Mouse (Mus musculus): ENCODE results near the gene Fam184a. TPM values are rescaled to one million over a fixed set of nuclear protein-coding genes. Genes with fewer than 3 reads are reported as not detected.

The Fam184a gene
- polyA plus RNA-seq, 2 experiments, result 0.11 to 0.21 TPM

GRCm38 (mm10) chr10:53698531-53698930, 52.4 kb downstream of the Fam184a start:
- no peak overlapping the region for H3K27ac ChIP-seq
- H3K4me1 ChIP-seq (replicated peaks; ENCODE audit: control insufficient read depth in 2 of 2, insufficient read depth in 2 of 2, low read length in 1 of 2), result no peaks in the 10 kb centered on the region
- H3K36me3 ChIP-seq (replicated peaks; ENCODE audit: control insufficient read depth, insufficient read depth, low read depth), result no peaks in the 10 kb centered on the region
- WGBS (ENCODE audit: insufficient replicate concordance), result 64% methylated on average over 10 of the region's 10 CpGs
- DNase-seq (ENCODE audit: low read depth in 3 of 3, low spot score in 3 of 3) (no peak), ATAC-seq (ENCODE audit: insufficient read depth) (no peak)
- H3K9ac ChIP-seq (replicated peaks), result no peak overlapping the region
- no peaks in the 10 kb centered on the region for H3K9me3 ChIP-seq (ENCODE audit: control insufficient read depth, low read length)
- H3K4me2 ChIP-seq (ENCODE audit: low read depth), result no peak overlapping the region
- no peaks in the 10 kb centered on the region for H3K27me3 ChIP-seq (ENCODE audit: control insufficient read depth, insufficient read depth, low read length)
- no peak for TF ChIP-seq EP300 (IDR thresholded peaks at IDR 0.05; ENCODE audit: low read depth)
- no peak for TF ChIP-seq CTCF (IDR thresholded peaks at IDR 0.05; ENCODE audit: low read depth)
- H3K4me3 ChIP-seq (ENCODE audit: insufficient read depth in 1 of 2, low read depth in 2 of 2, low read length in 2 of 2), result no peak overlapping the region

GRCm38 (mm10) chr10:53694757-53695156, 56.2 kb downstream of the Fam184a start:
- Histone ChIP-seq H3K36me3 (replicated peaks; ENCODE audit: control insufficient read depth, insufficient read depth, low read depth) (no peaks in the 10 kb centered on the region), H3K4me2 (ENCODE audit: low read depth) (no peak overlapping the region), H3K4me3 (ENCODE audit: insufficient read depth in 1 of 2, low read depth in 2 of 2, low read length in 2 of 2) (no peak overlapping the region), H3K27ac (no peak overlapping the region), H3K9me3 (ENCODE audit: control insufficient read depth, low read length) (no peaks in the 10 kb centered on the region), H3K27me3 (ENCODE audit: control insufficient read depth, insufficient read depth, low read length) (no peaks in the 10 kb centered on the region), H3K4me1 (replicated peaks; ENCODE audit: control insufficient read depth in 2 of 2, insufficient read depth in 2 of 2, low read length in 1 of 2) (no peaks in the 10 kb centered on the region), H3K9ac (replicated peaks) (no peak overlapping the region)
- ATAC-seq (ENCODE audit: insufficient read depth) (no peak), DNase-seq (ENCODE audit: low read depth in 3 of 3, low spot score in 3 of 3) (no peak)
- WGBS (ENCODE audit: insufficient replicate concordance), result 60% methylated on average over 5 of the region's 5 CpGs
- TF ChIP-seq CTCF (IDR thresholded peaks at IDR 0.05; ENCODE audit: low read depth), result no peak
- TF ChIP-seq EP300 (IDR thresholded peaks at IDR 0.05; ENCODE audit: low read depth), result no peak

- Histone ChIP-seq H3K4me3 (ENCODE audit: insufficient read depth in 1 of 2, low read depth in 2 of 2, low read length in 2 of 2) (no peak overlapping the region), H3K27me3 (ENCODE audit: control insufficient read depth, insufficient read depth, low read length) (no peaks in the 10 kb centered on the region), H3K27ac (no peak overlapping the region), H3K9ac (replicated peaks) (no peak overlapping the region), H3K4me1 (replicated peaks; ENCODE audit: control insufficient read depth in 2 of 2, insufficient read depth in 2 of 2, low read length in 1 of 2) (no peaks in the 10 kb centered on the region), H3K36me3 (replicated peaks; ENCODE audit: control insufficient read depth, insufficient read depth, low read depth) (no peaks in the 10 kb centered on the region), H3K4me2 (ENCODE audit: low read depth) (no peak overlapping the region), H3K9me3 (ENCODE audit: control insufficient read depth, low read length) (no peaks in the 10 kb centered on the region)
- TF ChIP-seq CTCF (IDR thresholded peaks at IDR 0.05; ENCODE audit: low read depth) (no peak), EP300 (IDR thresholded peaks at IDR 0.05; ENCODE audit: low read depth) (no peak)
- DNase-seq (ENCODE audit: low read depth in 3 of 3, low spot score in 3 of 3) (no peak), ATAC-seq (ENCODE audit: insufficient read depth) (no peak)
Measured at GRCm38 (mm10) chr10:53691263-53691662, 59.7 kb downstream of the Fam184a start.

- ATAC-seq (ENCODE audit: insufficient read depth), result no peak
- Histone ChIP-seq H3K4me2 (ENCODE audit: low read depth) (no peak overlapping the region), H3K4me1 (replicated peaks; ENCODE audit: control insufficient read depth in 2 of 2, insufficient read depth in 2 of 2, low read length in 1 of 2) (no peaks in the 10 kb centered on the region), H3K27me3 (ENCODE audit: control insufficient read depth, insufficient read depth, low read length) (no peaks in the 10 kb centered on the region), H3K4me3 (ENCODE audit: insufficient read depth in 1 of 2, low read depth in 2 of 2, low read length in 2 of 2) (no peak overlapping the region), H3K9ac (replicated peaks) (no peak overlapping the region), H3K36me3 (replicated peaks; ENCODE audit: control insufficient read depth, insufficient read depth, low read depth) (no peaks in the 10 kb centered on the region), H3K27ac (no peak overlapping the region), H3K9me3 (ENCODE audit: control insufficient read depth, low read length) (no peaks in the 10 kb centered on the region)
- no peak for DNase-seq (ENCODE audit: low read depth in 3 of 3, low spot score in 3 of 3)
- no peak for TF ChIP-seq EP300 (IDR thresholded peaks at IDR 0.05; ENCODE audit: low read depth)
- WGBS (ENCODE audit: insufficient replicate concordance), result 71% methylated on average over 4 of the region's 4 CpGs
Measured at GRCm38 (mm10) chr10:53688952-53689584, 61.9 kb downstream of the Fam184a start.

- H3K9me3 ChIP-seq (ENCODE audit: control insufficient read depth, low read length), result no peaks in the 10 kb centered on the region
- H3K4me1 ChIP-seq (replicated peaks; ENCODE audit: control insufficient read depth in 2 of 2, insufficient read depth in 2 of 2, low read length in 1 of 2), result no peaks in the 10 kb centered on the region
- no peaks in the 10 kb centered on the region for H3K36me3 ChIP-seq (replicated peaks; ENCODE audit: control insufficient read depth, insufficient read depth, low read depth)
- no peak overlapping the region for H3K4me2 ChIP-seq (ENCODE audit: low read depth)
- no peaks in the 10 kb centered on the region for H3K27me3 ChIP-seq (ENCODE audit: control insufficient read depth, insufficient read depth, low read length)
- 64% methylated on average over 1 of the region's 1 CpGs for WGBS (ENCODE audit: insufficient replicate concordance)
- H3K27ac ChIP-seq, result no peak overlapping the region
- ATAC-seq (ENCODE audit: insufficient read depth) (no peak), DNase-seq (ENCODE audit: low read depth in 3 of 3, low spot score in 3 of 3) (no peak)
- TF ChIP-seq EP300 (IDR thresholded peaks at IDR 0.05; ENCODE audit: low read depth) (no peak), CTCF (IDR thresholded peaks at IDR 0.05; ENCODE audit: low read depth) (no peak)
- H3K9ac ChIP-seq (replicated peaks), result no peak overlapping the region
- H3K4me3 ChIP-seq (ENCODE audit: insufficient read depth in 1 of 2, low read depth in 2 of 2, low read length in 2 of 2), result no peak overlapping the region
Measured at GRCm38 (mm10) chr10:53688533-53688932, 62.4 kb downstream of the Fam184a start.
